Mouse (Mus musculus): ENCODE results near the gene Irf1. TPM values are rescaled to one million over a fixed set of nuclear protein-coding genes. Genes with fewer than 3 reads are reported as not detected.

Irf1 gene
- polyA plus RNA-seq, 1 experiment from 2014 or later = 3.9 TPM

DNA sequence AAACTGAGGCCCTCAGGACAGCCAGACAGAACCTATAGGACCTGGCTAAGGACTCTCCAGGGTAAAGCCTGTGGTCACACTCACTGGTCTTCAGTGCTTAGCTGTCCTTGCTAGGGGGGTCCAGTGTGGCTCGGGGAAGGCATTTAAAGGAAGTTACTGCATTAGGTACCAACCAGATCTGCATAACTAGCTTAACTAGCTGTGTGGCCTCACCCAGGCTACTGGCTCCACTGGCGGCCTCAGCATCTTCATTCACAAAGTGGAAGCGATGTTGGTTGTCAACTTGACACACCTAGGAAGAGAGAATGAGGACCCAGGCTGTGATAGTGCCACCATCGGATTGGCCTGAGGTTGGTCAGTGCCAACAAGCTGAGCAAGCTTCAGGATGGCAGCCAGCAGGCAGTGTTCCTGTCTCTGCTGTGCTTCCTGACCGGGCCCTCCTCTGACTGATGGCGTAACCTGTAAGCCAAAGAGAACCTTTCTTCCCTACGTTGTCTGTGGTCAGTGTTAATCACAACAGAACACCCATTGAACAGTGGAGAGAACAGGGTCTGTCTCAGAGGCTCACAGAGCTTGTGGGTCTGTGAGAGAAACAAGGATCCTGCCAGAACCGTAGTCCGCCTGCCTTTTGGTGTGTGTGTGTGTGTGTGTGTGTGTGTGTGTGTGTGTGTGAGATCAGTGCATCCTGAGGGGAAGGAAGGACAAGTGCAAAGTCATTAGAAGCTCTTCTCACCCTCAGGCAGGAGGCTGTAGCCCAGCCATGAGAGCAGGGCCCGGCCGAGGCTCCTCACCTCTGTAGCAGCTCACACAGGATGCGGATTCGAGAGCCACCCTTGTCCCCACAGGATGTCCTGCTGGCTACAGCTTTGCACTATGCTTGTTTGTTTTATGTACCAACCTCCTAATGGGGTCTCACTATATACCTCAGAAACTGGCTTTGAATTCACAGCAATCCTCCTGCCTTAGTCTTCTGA, 16.5 kb downstream of the Irf1 start:
- Histone ChIP-seq H3K4me1 (no peaks in the 10 kb centered on the region), H3K9me3 (replicated peaks) (no peaks in the 10 kb centered on the region), H3K36me3 (no peaks in the 10 kb centered on the region), H3K4me2 (no peak overlapping the region), H3K27ac (replicated peaks) (no peak overlapping the region), H3K27me3 (replicated peaks) (no peaks in the 10 kb centered on the region), H3K4me3 (replicated peaks) (no peak overlapping the region), H3K9ac (replicated peaks) (no peak overlapping the region)
- ATAC-seq (ENCODE audit: low FRiP score) = no peak
- WGBS = 89% methylated on average over 13 of the region's 13 CpGs

DNA sequence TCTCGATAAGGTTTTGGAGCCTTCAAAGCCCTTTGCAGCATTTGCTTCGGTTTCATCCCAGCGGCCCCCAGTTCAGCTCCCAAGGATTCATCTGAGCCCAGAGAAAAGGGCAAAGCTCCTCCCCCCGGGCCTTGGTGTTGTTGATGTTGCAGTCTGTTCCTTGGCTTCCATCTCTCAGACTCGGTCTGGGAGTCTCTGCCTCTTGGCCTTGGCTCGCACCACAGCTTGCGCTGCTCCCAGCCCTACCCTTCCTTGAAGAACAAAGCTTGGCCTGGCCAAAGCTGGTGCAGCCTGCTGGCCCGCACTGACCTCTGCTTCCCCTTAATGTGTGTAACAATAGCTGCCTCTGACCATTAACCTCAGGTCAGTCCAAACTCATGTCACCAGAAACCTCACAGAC, 18.4 kb downstream of the Irf1 start:
- H3K9me3 ChIP-seq (replicated peaks) = no peaks in the 10 kb centered on the region
- no peak overlapping the region for H3K4me2 ChIP-seq
- H3K27me3 ChIP-seq (replicated peaks) = no peaks in the 10 kb centered on the region
- no peaks in the 10 kb centered on the region for H3K36me3 ChIP-seq
- no peak overlapping the region for H3K4me3 ChIP-seq (replicated peaks)
- WGBS = 61% methylated on average over 8 of the region's 8 CpGs
- H3K27ac ChIP-seq (replicated peaks) = no peak overlapping the region
- no peak overlapping the region for H3K9ac ChIP-seq (replicated peaks)
- H3K4me1 ChIP-seq = no peaks in the 10 kb centered on the region
- no peak for ATAC-seq (ENCODE audit: low FRiP score)

DNA sequence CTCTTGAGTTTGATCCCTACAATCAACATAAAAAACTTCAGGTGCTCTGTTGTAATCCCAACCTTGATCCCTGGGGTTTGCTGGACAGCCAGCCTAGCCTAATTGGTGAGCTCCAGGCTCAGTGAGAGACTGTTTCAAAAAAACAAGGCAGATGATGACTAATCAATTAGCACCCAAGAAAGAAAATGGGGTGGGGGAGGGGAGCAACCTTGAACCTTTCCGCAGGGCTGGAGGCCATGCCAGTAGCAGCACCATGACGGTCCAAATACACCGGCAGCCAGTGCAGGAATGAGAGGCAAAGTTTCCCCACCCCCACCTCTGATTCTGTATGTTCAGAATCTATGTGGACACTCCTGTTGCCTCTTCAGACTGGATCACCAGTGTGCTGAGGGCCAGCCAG, 19.5 kb downstream of the Irf1 start:
- WGBS = 83% methylated on average over 3 of the region's 3 CpGs
- no peak overlapping the region for H3K4me2 ChIP-seq
- no peak for ATAC-seq (ENCODE audit: low FRiP score)

DNA sequence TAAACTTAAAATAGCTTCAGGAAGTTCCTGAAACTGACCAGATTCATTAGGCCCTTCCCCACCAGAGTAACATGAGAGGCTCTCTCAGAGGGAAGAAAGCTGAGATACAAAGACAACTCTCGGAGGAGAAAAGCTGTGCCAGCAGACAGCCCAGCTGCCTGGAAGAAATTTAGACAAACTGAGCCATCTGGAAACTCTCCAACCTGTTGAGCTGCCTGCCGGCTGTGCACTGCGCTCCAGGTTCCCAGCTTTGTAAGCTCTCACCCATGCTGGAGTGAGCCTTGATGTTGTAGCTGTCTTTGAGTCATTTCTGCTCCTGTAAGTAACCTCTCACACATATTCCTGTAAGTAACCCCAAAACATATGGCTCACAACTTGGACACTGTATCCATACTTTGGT, 23.2 kb downstream of the Irf1 start:
- no peak for ATAC-seq (ENCODE audit: low FRiP score)
- Histone ChIP-seq H3K27ac (replicated peaks) (no peak overlapping the region), H3K9ac (replicated peaks) (no peak overlapping the region), H3K4me2 (no peak overlapping the region), H3K4me3 (replicated peaks) (no peak overlapping the region), H3K36me3 (no peaks in the 10 kb centered on the region), H3K27me3 (replicated peaks) (no peaks in the 10 kb centered on the region), H3K4me1 (peaks cover 15% of the 10 kb centered on the region), H3K9me3 (replicated peaks) (no peaks in the 10 kb centered on the region)
- 77% methylated on average over 3 of the region's 3 CpGs for WGBS

More for the DNA sequence above, 19.5 kb downstream of the Irf1 start:
- no peaks in the 10 kb centered on the region for H3K4me1 ChIP-seq
- H3K27ac ChIP-seq (replicated peaks) = no peak overlapping the region
- H3K36me3 ChIP-seq = no peaks in the 10 kb centered on the region
- H3K9ac ChIP-seq (replicated peaks) = no peak overlapping the region
- H3K27me3 ChIP-seq (replicated peaks) = no peaks in the 10 kb centered on the region
- H3K9me3 ChIP-seq (replicated peaks) = no peaks in the 10 kb centered on the region
- H3K4me3 ChIP-seq (replicated peaks) = no peak overlapping the region

DNA sequence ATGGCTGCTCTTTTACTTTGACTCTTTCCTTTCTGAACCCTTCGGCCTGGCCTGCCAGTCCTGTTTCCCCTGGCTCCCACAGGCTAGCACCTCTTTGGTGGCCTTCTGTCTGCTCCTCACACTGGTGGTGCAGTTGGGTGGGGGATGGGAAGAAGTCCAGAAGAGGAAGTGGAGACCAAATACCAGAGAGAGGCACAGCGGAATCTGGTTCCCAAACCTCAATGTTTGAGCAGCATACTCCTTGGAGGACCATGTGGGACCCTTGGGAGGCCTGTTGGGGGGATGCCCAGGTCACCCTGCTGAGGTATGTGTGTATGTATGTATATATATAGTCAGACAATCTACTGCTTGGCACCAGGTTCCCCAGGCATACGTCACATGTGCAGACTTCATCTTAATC, 24.2 kb downstream of the Irf1 start:
- Histone ChIP-seq H3K4me1 (peaks cover 15% of the 10 kb centered on the region), H3K4me3 (replicated peaks) (no peak overlapping the region), H3K27me3 (replicated peaks) (no peaks in the 10 kb centered on the region), H3K27ac (replicated peaks) (no peak overlapping the region), H3K36me3 (no peaks in the 10 kb centered on the region), H3K9me3 (replicated peaks) (no peaks in the 10 kb centered on the region), H3K9ac (replicated peaks) (no peak overlapping the region), H3K4me2 (no peak overlapping the region)
- no peak for ATAC-seq (ENCODE audit: low FRiP score)
- 87% methylated on average over 3 of the region's 3 CpGs for whole genome bisulfite sequencing

DNA sequence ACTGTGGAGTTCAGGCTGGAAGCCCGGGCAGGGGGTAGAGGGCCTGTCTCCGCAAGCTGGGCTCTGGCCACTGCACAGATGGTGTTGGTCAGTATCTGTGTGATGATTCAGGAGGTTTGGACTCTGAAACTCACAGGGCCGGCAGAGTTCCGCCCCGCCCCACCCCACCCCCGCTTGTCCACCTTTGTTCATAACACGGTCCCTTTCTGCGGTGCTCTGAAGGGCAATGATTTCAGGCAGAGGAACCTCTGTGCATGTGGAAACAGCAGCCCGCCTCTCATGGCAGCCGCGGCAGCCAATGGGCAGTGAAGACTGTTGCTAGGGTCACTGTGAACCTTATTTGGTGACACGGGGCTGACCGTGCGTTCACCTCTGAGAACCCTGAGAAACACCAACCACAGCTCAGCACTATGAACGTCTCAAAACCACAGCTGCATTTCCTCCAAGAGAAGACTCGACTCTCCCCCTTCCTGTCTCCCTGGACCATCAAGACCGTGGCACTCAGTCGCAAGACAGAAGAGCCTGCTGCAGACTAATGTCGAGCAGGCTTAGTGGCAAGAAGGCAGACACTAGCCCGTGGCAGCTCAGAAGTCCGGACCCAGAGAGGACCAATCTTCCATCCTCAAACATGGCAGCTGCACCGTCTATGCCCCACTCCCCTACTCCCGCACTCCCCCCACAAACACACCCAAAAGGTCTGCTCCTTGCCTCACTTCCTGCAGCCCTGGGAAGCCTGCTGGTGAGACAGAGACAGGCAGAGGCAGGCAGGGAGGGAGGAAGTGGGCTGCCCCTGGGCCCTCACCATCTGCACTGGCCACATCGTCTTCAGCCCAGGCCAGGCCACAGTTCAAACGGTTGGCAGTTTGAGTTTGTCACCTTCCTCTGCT, 25.1 kb downstream of the Irf1 start:
- no peaks in the 10 kb centered on the region for H3K27me3 ChIP-seq (replicated peaks)
- peaks cover 15% of the 10 kb centered on the region for H3K4me1 ChIP-seq
- no peak overlapping the region for H3K4me2 ChIP-seq
- no peak overlapping the region for H3K9ac ChIP-seq (replicated peaks)
- no peaks in the 10 kb centered on the region for H3K9me3 ChIP-seq (replicated peaks)
- WGBS = 64% methylated on average over 25 of the region's 25 CpGs
- no peaks in the 10 kb centered on the region for H3K36me3 ChIP-seq
- no peak overlapping the region for H3K27ac ChIP-seq (replicated peaks)
- no peak; the same call in 1 of the 2 replicates for ATAC-seq (ENCODE audit: low FRiP score)
- H3K4me3 ChIP-seq (replicated peaks) = no peak overlapping the region

DNA sequence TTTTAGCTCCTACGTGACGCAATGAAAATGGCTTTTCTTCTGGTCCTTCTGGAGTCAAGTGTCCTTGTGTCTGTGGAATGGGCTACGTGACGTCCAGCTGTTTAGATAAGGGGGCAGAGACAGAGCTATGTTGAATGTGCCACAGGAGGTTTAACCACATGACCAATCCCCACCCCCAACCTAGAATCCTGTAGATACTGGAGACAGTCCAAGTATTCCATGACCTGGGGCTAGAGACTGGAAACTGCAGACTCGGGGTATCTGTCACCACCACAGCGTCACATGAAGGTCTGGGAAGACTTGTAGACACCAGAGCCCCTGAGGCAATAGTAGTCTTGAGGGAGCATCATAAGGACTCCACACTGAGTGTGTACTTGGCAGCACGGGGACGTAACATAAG, 26.0 kb downstream of the Irf1 start:
- no peaks in the 10 kb centered on the region for H3K27me3 ChIP-seq (replicated peaks)
- peaks cover 15% of the 10 kb centered on the region for H3K4me1 ChIP-seq
- no peaks in the 10 kb centered on the region for H3K9me3 ChIP-seq (replicated peaks)
- H3K4me2 ChIP-seq = no peak overlapping the region
- H3K9ac ChIP-seq (replicated peaks) = no peak overlapping the region
- H3K4me3 ChIP-seq (replicated peaks) = no peak overlapping the region
- H3K36me3 ChIP-seq = no peaks in the 10 kb centered on the region
- ATAC-seq (ENCODE audit: low FRiP score) = no peak
- H3K27ac ChIP-seq (replicated peaks) = no peak overlapping the region
- WGBS = 71% methylated on average over 8 of the region's 8 CpGs

DNA sequence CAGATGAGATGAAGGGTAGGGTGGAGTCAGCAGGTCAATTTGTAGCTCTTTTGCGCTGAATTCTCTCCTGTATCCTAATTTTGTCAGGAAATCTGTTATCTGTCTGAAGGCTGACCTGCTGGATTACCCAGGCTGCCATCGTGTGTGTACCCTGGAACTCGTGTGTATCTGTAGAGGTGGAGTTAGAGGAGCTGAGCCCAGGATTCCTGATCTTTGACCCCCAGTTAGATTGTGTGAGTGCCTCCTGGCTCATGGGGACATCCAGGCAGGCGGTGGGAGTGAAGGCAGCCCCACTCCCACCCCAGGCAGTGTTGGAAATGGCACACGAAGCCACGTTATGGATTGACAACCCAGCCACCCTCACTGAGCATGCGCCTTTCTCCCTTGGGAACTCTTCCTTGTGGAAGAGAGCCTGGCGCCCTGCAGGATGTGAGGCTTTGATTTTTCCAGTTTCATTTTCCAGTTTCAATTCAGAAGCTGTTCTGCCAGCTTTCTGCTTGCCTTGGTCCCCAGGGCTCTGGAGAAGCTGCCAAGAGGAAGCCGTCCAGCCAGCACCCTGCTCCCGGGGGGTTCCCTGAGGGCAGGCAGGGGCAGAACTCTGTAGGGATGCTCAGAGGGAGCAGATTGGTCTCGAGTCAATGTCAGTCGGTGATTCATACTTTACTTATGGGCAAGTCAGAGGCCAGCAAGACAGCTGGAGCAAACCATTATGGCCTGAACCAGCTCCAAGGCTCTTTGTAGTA, 26.8 kb downstream of the Irf1 start:
- Histone ChIP-seq H3K4me3 (replicated peaks) (no peak overlapping the region), H3K27ac (replicated peaks) (no peak overlapping the region), H3K4me1 (peaks cover 15% of the 10 kb centered on the region), H3K9ac (replicated peaks) (no peak overlapping the region), H3K36me3 (no peaks in the 10 kb centered on the region), H3K4me2 (no peak overlapping the region), H3K27me3 (replicated peaks) (no peaks in the 10 kb centered on the region), H3K9me3 (replicated peaks) (no peaks in the 10 kb centered on the region)
- ATAC-seq (ENCODE audit: low FRiP score) = no peak
- 66% methylated on average over 12 of the region's 12 CpGs for WGBS

DNA sequence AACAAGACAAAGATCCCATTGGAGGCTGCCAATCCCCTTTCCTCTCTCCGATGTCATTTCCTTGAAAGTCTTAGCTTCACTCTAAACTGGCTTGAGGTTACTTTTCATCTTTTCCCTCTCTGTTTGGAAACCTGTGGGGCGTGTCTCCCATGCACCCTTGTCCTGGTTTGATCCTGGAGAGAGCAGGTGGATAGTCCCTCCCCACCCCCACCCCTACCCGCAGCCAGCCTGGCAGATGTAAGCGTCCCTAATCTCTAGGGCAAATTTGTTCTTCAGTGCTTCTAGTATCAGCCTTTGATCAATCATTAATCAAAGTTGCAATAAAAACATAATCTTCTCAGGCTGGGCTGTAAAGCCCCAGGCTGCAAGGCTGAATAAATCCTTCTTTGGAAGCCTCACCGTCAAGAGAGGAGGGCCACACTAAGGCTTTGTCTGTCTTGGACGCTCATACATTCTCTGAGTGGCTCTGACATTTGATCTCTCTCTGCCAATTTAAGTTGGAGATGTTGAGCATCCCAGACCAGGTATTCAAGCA, 27.6 kb downstream of the Irf1 start:
- no peaks in the 10 kb centered on the region for H3K9me3 ChIP-seq (replicated peaks)
- H3K4me1 ChIP-seq = peaks cover 15% of the 10 kb centered on the region
- 41% methylated on average over 6 of the region's 6 CpGs for WGBS
- no peak overlapping the region for H3K4me3 ChIP-seq (replicated peaks)
- H3K4me2 ChIP-seq = no peak overlapping the region
- H3K9ac ChIP-seq (replicated peaks) = no peak overlapping the region
- ATAC-seq (ENCODE audit: low FRiP score) = no peak
- no peak overlapping the region for H3K27ac ChIP-seq (replicated peaks)
- H3K36me3 ChIP-seq = no peaks in the 10 kb centered on the region
- H3K27me3 ChIP-seq (replicated peaks) = no peaks in the 10 kb centered on the region

DNA sequence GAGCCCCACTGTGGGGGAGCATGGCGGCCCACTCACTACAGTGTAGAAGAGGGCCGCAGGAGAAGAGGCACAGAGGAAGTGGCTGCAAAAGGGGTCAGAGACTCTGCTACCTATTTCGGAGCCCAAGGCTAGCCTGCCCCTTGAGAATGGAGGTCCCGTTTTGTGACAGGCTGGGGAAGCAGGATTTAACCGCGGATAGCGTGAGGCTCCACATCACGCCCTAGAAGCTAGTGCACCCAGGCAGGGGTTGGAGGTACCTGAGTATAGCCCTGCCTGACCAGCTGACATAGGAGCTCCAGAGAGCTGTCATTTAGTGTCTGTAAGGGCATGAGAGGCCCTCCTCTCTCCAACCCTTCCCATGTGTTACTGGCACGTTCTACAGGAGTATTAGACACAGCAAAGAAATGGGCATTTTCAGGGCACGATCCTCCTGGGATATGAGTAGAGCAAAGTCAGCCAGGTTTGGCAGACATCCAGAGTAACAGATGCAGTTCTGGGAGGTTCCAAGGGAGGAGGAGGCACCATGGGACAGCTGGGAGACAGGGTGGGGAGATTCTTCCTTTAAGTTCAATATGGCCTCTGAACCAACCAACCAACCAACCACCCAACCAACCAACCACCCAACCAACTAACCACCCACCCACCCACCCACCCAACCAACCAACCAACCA, 28.4 kb downstream of the Irf1 start:
- Histone ChIP-seq H3K9ac (replicated peaks) (no peak overlapping the region), H3K9me3 (replicated peaks) (no peaks in the 10 kb centered on the region), H3K27ac (replicated peaks) (no peak overlapping the region), H3K27me3 (replicated peaks) (no peaks in the 10 kb centered on the region), H3K4me2 (no peak overlapping the region), H3K4me3 (replicated peaks) (no peak overlapping the region), H3K36me3 (no peaks in the 10 kb centered on the region), H3K4me1 (peaks cover 15% of the 10 kb centered on the region)
- WGBS = 91% methylated on average over 10 of the region's 10 CpGs
- ATAC-seq (ENCODE audit: low FRiP score) = no peak

DNA sequence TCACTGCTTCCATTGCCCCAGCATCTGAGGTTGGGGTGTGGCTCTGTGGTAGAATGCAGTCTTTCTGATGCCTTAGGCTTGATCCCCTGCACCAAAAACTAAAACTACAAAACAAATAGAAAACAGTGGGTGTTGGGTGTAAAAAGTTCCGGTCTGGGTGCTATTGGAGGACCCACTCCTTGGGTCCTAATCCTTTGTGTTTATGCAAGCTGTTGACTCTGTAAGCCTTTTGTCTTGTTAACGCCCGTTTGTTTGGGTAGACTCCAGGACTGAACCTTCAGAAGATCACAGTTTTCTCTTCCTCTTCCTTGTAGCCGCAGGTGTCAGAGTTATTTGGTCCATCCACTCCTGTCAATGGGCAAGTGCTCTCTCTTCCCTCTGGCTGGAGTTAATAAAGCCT, 30.2 kb downstream of the Irf1 start:
- Histone ChIP-seq H3K36me3 (no peaks in the 10 kb centered on the region), H3K27me3 (replicated peaks) (no peaks in the 10 kb centered on the region), H3K4me2 (no peak overlapping the region), H3K9ac (replicated peaks) (no peak overlapping the region), H3K4me1 (peaks cover 15% of the 10 kb centered on the region), H3K27ac (replicated peaks) (no peak overlapping the region), H3K9me3 (replicated peaks) (no peaks in the 10 kb centered on the region), H3K4me3 (replicated peaks) (no peak overlapping the region)
- WGBS = 60% methylated on average over 4 of the region's 4 CpGs
- no peak for ATAC-seq (ENCODE audit: low FRiP score)

All from neural tube, embryonic 15.5 days (tissue).